Mouse (Mus musculus) cortical plate, adult 2 months (tissue): ENCODE measurements around the gene Efna5. TPM values are rescaled to one million over a fixed set of nuclear protein-coding genes. Genes with fewer than 3 reads are reported as not detected.

Experiments used
- H3K27ac ChIP-seq: fragments of 200-500 bp; 2 replicates; pipeline ENCODE4 v1.5.1; 2012; ENCODE audit warnings: low read length, control low read depth, inconsistent platforms; ENCODE audit not compliant: insufficient read depth
- H3K4me1 ChIP-seq: fragments of 200-500 bp; 2 replicates; pipeline ENCODE4 v1.6.1; 2011; ENCODE audit warnings: low read length; ENCODE audit not compliant: control insufficient read depth, insufficient read depth
- H3K4me3 ChIP-seq: fragments of 200-500 bp; 2 replicates; pipeline ENCODE4 v1.5.1; 2011; ENCODE audit warnings: mild to moderate bottlenecking, low read length, control low read depth; ENCODE audit not compliant: insufficient read depth
- CTCF ChIP-seq: fragments of 200-500 bp; IDR thresholded peaks from 2 replicates; pipeline ENCODE4 v1.5.1; 2011; ENCODE audit warnings: mild to moderate bottlenecking, control low read depth, low read length; ENCODE audit not compliant: insufficient read depth; ENCODE audit errors: extremely low read depth
- POLR2A ChIP-seq: fragments of 200-500 bp; IDR thresholded peaks from 2 replicates; pipeline ENCODE4 v1.6.1; 2011; ENCODE audit warnings: mild to moderate bottlenecking, low read length, control low read depth; ENCODE audit not compliant: insufficient read depth; ENCODE audit errors: extremely low read depth
- polyA plus RNA-seq: library from polyadenylated mRNA; depleted of rRNA; stranded (reverse); fragments of >200 nt; gene quantifications from 2 replicates; pipeline ENCODE4 v1.2.3, GENCODE M21; 2012

Efna5 gene
- polyA plus RNA-seq, 1 experiment: 14.8 TPM

- Histone ChIP-seq H3K27ac (no peak overlapping the region), H3K4me3 (no peak overlapping the region), H3K4me1 (peaks cover 4% of the 10 kb centered on the region; the same call in 1 of the 2 replicates)
- TF ChIP-seq CTCF (no peak), POLR2A (no peak)
Observed at GRCm38 (mm10) chr17:62756951-62757350, 124.2 kb downstream of the Efna5 start.

- no peak overlapping the region for H3K4me3 ChIP-seq
- H3K27ac ChIP-seq: no peak overlapping the region
- H3K4me1 ChIP-seq: peaks cover 4% of the 10 kb centered on the region; the same call in 1 of the 2 replicates
- TF ChIP-seq CTCF: no peak
Observed at GRCm38 (mm10) chr17:62755635-62756034, 125.5 kb downstream of the Efna5 start.

- Histone ChIP-seq H3K4me3 (no peak overlapping the region), H3K27ac (no peak overlapping the region)
- no peak for TF ChIP-seq POLR2A
- TF ChIP-seq CTCF: no peak
Observed at GRCm38 (mm10) chr17:62754638-62755037, 126.5 kb downstream of the Efna5 start.

GRCm38 (mm10) chr17:62752381-62752889, 128.7 kb downstream of the Efna5 start:
- Histone ChIP-seq H3K4me1 (peaks cover 4% of the 10 kb centered on the region; the same call in 1 of the 2 replicates), H3K27ac (no peak overlapping the region), H3K4me3 (no peak overlapping the region)
- TF ChIP-seq CTCF: no peak
- TF ChIP-seq POLR2A: no peak

More at GRCm38 (mm10) chr17:62754638-62755037, 126.5 kb downstream of the Efna5 start:
- peaks cover 4% of the 10 kb centered on the region; the same call in 1 of the 2 replicates for H3K4me1 ChIP-seq

DNA sequence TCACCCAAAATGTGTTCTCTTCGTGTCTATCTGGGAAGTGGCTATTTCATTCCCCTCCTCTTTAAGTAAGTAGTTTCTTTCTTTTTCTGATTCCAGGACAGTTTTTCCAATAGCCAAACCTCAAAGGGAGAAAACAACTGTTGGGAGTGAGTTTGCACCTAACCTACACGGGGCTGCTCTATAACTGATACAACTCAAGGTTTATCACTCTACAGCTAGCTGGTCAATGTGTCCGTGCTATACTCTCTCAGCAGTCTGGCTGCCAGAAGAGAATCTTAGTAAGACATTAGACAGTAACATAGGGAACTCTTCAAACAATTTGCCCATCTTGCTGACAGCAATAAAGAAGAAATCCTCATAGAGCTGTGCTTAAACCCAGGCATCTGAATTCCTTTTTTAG, 130.5 kb downstream of the Efna5 start:
- H3K4me3 ChIP-seq: no peak overlapping the region
- H3K27ac ChIP-seq: no peak overlapping the region
- TF ChIP-seq CTCF: no peak
- TF ChIP-seq POLR2A: no peak
- peaks cover 1% of the 10 kb centered on the region; the same call in 1 of the 2 replicates for H3K4me1 ChIP-seq

- Histone ChIP-seq H3K4me3 (no peak overlapping the region), H3K4me1 (no peaks in the 10 kb centered on the region; the same call in 1 of the 2 replicates), H3K27ac (no peak overlapping the region)
- no peak for TF ChIP-seq CTCF
- no peak for TF ChIP-seq POLR2A
Observed at GRCm38 (mm10) chr17:62748803-62749619, 132.1 kb downstream of the Efna5 start.

DNA sequence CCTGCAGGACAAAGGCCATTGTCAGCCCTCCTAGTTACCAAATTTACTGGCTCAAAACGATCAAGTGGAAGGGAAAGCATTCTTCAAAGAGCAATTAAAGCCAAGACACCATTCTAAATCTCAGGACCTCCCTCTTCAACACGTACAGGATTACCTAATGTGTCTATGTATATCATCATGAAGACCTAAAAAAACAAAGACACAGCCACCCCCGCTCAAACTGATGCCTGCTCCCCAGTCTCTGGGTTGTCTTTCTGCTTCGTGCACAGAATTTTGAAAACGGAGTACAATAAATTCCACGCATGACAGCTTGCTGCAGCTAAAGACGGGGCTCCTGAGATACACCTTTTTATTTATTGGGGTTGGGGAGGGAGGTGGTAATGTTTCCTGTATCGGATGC, 133.7 kb downstream of the Efna5 start:
- H3K27ac ChIP-seq: no peak overlapping the region
- TF ChIP-seq CTCF (no peak), POLR2A (no peak)
- no peak overlapping the region for H3K4me3 ChIP-seq
- H3K4me1 ChIP-seq: no peaks in the 10 kb centered on the region; the same call in 1 of the 2 replicates

GRCm38 (mm10) chr17:62746827-62747226, 134.3 kb downstream of the Efna5 start:
- TF ChIP-seq POLR2A (no peak), CTCF (no peak)
- Histone ChIP-seq H3K4me3 (no peak overlapping the region), H3K27ac (no peak overlapping the region), H3K4me1 (no peaks in the 10 kb centered on the region; the same call in 1 of the 2 replicates)

- H3K4me1 ChIP-seq: no peaks in the 10 kb centered on the region; the same call in 1 of the 2 replicates
- no peak overlapping the region for H3K4me3 ChIP-seq
- H3K27ac ChIP-seq: no peak overlapping the region
- TF ChIP-seq POLR2A (no peak), CTCF (no peak)
Observed at GRCm38 (mm10) chr17:62745286-62745685, 135.8 kb downstream of the Efna5 start.

DNA sequence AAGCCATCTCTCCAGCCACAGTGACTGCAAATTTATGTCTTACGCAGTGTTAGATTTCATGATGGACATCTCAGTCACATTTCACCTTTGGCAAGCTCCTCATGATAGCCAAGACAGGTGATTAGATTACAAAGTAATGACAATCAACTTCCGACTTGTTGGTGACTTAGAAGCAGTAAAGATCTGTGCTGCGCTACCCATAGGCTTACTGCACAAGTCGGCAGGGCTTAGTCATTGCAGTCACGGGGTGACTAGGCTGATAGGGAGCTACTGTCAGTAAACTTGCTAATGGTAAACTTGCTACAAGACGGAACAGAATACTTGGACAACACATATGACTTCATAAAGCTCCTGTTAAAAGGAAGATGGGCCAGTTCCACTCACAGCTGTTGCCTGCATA, 136.9 kb downstream of the Efna5 start:
- no peak overlapping the region for H3K4me3 ChIP-seq
- H3K27ac ChIP-seq: no peak overlapping the region
- no peak for TF ChIP-seq CTCF
- TF ChIP-seq POLR2A: no peak
- no peaks in the 10 kb centered on the region; the same call in 1 of the 2 replicates for H3K4me1 ChIP-seq
